Mouse (Mus musculus): ENCODE results near the gene Plekhn1.
A peak's percentile ranks its signal among the peaks of the same experiment; 100 is the strongest.

Plekhn1 gene

GRCm38 (mm10) chr4:156234701-156235213 lies at the start of gene Plekhn1:
Plekhn1 (minus strand) TSS chr4:156234857.
- peak; percentile 73 to 76 for DNase-seq (ENCODE audit: low spot score in 2 of 2)

GRCm38 (mm10) chr4:156255078-156255839 lies 20.6 kb upstream of the Plekhn1 start, which contains the start of gene Samd11:
Samd11 (minus strand) TSS chr4:156255657.
- no peak for DNase-seq (ENCODE audit: low spot score in 2 of 2)

DNA sequence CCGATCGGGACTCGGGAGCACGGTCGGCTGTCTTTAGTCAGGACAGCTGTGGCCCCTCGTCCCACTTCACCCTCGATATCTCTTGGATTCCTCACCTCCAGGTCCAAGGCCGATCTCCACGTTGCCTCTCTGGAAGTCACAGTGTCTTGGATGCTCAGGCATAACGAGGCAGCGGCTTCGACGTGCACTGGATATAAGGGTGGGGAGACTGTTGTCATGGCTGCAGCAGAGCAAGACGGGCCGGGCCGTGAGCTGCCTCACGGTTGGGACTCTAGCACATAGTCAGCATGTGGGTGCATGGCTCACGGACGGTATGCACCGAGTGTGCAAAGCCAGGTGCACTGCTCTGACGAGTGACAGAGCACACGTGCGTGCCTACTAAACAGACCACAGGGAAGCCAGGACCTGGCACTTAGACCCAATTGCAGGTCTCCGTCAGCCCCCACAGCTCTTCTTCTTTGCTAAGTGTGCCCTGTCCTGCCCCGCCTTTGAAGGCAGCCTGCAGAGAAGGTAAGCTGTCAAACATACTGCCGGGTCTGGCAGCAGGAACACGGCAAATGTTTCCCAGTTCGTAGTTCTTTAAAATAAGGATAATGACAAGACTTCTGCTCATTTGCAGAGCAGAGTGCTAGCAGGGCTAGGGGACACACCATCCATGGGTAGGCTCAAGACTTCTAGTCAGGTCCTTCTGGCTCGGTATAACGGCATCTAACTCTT lies 19.9 kb upstream of the Plekhn1 start:
- DNase-seq (ENCODE audit: low spot score in 2 of 2), result peak in 1 of 2 experiments; percentile 44

GRCm38 (mm10) chr4:156253043-156253442 lies 18.4 kb upstream of the Plekhn1 start:
- peak; percentile 45 to 60 for DNase-seq (ENCODE audit: low spot score in 2 of 2)

DNA sequence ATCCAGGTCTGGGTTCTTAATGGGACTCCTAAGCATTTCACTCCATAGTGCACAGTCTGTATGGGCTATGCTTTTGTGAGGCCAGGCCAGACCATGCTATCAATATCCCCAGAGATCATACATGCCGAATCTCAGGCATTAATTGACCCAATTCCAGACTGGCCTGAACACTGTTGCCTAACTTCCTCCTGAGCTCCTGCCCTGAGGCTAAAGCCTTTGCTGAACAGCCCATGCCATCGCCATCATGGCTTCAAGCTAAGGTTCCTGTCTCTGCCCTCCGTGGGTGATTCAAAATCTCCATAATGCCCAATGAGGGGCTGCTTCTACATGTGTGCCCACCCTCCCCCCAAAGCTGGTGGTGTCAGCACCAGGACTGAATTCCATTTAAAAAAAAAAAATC lies 18.0 kb upstream of the Plekhn1 start:
- no peak for DNase-seq (ENCODE audit: low spot score in 2 of 2)

DNA sequence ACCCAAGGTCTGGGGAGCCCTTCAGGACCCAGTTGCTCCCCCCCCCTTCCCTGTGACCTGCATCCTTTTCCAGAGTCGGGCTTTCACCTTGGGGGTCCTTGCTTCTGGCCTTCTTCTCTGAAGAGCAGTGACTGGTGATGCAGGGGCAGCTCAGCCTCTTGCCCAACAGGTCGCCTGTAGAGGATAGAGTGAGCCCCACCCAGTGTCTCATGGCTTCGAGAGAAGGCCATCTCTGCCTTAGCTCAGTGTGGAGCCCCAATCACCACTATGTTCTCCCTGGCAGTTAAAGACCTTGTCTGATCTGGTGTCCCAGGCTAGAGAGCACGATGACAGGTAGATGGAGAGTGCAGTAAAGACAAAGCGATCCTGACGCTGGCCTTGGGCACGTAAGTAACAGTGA lies 17.5 kb upstream of the Plekhn1 start:
- DNase-seq (ENCODE audit: low spot score in 2 of 2), result no peak

- no peak for DNase-seq (ENCODE audit: low spot score in 2 of 2)
These were observed 16.4 kb upstream of the Plekhn1 start for GRCm38 (mm10) chr4:156251081-156251480.

- DNase-seq (ENCODE audit: low spot score in 2 of 2), result no peak
These were observed 14.9 kb upstream of the Plekhn1 start for GRCm38 (mm10) chr4:156249567-156249966.

GRCm38 (mm10) chr4:156236651-156237447 lies 2.2 kb upstream of the Plekhn1 start:
- DNase-seq (ENCODE audit: low spot score in 2 of 2), result no peak

- DNase-seq (ENCODE audit: low spot score in 2 of 2), result peak; percentile 90 to 91
These were observed 1.3 kb upstream of the Plekhn1 start, which contains the start of gene Noc2l for GRCm38 (mm10) chr4:156235808-156236533. Noc2l (plus strand) TSS chr4:156236010.

GRCm38 (mm10) chr4:156235360-156235770 lies 708 bp upstream of the Plekhn1 start:
- no peak for DNase-seq (ENCODE audit: low spot score in 2 of 2)

DNA sequence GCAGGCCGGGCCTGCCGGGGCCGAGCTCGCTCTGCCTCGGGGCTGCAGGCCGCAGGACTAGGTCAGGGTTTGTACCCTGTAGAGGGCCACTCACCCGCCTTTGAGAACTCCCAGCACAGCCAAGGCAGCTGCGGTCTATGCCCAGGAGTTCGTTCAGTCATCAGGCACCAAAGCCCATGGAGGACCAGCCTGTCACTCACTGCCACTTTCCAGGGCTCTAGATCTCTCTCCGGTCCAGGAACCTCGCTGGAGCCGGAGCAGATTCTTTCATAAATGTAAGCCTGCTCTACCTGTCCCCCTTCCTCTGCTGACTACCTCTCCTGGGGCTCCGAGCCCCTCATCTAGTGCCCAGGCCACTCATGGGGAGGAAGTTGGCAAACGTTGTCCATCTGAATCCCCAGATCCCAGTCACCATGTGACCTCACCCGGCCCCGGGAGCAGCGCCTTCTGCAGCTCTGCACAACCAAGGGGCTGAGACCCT lies 596 bp downstream of the Plekhn1 start:
- no peak for DNase-seq (ENCODE audit: low spot score in 2 of 2)

DNA sequence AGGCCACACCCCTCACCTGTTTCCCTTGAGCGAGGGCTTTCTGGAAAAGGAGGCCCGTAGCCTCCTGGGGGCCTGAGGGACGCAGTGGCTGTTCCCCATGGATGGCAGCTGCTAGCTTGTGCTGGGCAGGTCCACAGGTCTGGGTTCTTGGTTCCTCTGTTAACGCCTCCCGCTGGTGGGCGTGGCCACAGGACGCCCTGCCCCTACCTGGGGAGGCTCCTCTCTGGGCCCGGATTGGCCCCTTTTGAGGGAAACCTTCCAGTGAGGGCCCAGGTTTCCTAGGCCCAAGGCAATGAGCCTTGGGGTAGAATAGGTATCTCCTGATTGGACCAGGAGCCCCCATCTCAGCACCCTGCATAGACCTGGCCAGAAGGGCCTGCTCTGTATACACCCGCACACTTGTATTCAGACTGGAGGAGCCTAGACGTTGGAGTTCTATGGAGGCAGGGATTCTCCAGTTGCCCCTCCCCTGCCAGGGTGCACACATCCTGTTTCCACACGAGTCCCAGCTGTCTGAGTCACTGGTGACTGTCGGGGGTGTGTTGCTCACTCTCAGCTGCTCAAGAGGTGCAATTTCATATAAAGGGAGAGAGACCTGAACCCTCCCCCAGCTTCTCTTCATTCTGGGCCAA lies 6.1 kb downstream of the Plekhn1 start:
- DNase-seq (ENCODE audit: low spot score in 2 of 2), result no peak

- DNase-seq (ENCODE audit: low spot score in 2 of 2), result no peak
These were observed 6.8 kb downstream of the Plekhn1 start for GRCm38 (mm10) chr4:156227752-156228392.

- DNase-seq (ENCODE audit: low spot score in 2 of 2), result no peak
These were observed 10.4 kb downstream of the Plekhn1 start for GRCm38 (mm10) chr4:156224276-156224675.

DNA sequence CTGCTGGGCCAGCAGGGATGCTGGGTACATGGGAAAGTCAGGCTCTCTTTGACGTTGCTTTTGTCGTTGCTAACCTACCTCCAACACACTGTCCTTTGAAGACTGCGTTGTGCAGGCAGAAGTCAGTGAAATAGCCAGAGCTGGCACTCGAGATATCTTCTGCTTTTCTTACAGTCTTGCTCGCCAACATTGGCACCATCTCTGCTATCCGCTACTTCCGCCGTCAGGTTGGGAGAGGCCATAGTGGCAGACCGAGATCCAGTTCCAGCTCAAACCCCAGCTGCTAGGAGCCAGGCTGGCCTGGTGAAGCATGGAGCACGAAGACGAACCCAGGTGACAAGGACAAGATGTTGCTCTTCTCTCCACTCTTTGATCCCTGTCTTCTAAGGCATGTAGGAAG lies 14.7 kb downstream of the Plekhn1 start:
- DNase-seq (ENCODE audit: low spot score in 2 of 2), result no peak

GRCm38 (mm10) chr4:156217838-156218237 lies 16.8 kb downstream of the Plekhn1 start:
- DNase-seq (ENCODE audit: low spot score in 2 of 2), result peak in 1 of 2 experiments; percentile 22

GRCm38 (mm10) chr4:156217022-156217669 lies 17.5 kb downstream of the Plekhn1 start:
- DNase-seq (ENCODE audit: low spot score in 2 of 2), result no peak

GRCm38 (mm10) chr4:156216196-156216595 lies 18.5 kb downstream of the Plekhn1 start:
- DNase-seq (ENCODE audit: low spot score in 2 of 2), result no peak

Measured in spleen, postnatal 36 days (tissue).